Mouse (Mus musculus): ENCODE data around the gene Hacd4. TPM values are rescaled to one million over a fixed set of nuclear protein-coding genes. Genes with fewer than 3 reads are reported as not detected.

Gene Hacd4
- polyA plus RNA-seq, 1 experiment = 1.7 TPM

DNA sequence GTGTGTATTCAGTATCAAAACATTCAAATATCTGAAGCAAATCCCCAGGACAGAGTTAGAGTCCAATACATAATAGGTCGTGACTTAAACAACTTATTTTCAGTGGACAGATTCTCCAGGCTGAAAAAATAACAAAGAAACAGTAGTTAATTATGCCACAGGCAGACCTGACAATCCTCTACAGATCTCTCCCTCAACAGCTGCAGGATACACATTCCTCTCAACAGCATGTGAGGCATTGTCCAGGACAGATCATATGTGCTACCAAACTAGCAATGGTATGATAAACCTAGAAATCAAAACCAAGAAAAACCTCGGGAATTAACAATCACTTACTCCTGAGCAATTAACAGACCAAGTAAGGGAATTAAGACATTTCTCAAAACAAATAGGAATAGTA is 22.6 kb upstream of the Hacd4 start:
- H3K79me3 ChIP-seq (ENCODE audit: low read depth) = no peaks in the 10 kb centered on the region
- no peak overlapping the region for H3ac ChIP-seq (ENCODE audit: control insufficient read depth, insufficient read length, low read depth)
- H3K27me3 ChIP-seq (ENCODE audit: control insufficient read depth, insufficient read depth, insufficient read length) = no peaks in the 10 kb centered on the region
- H3K4me3 ChIP-seq (ENCODE audit: insufficient read depth, poor library complexity, severe bottlenecking) = no peak overlapping the region
- no peaks in the 10 kb centered on the region for H3K79me2 ChIP-seq (ENCODE audit: control insufficient read depth, insufficient read depth)
- TF ChIP-seq MYOD1 (IDR thresholded peaks at IDR 0.05; ENCODE audit: control insufficient read depth, insufficient read length, low read depth) (peak; percentile 9), CTCF (IDR thresholded peaks at IDR 0.05; ENCODE audit: control insufficient read depth, insufficient read depth, insufficient read length) (no peak)
- no peaks in the 10 kb centered on the region for H3K36me3 ChIP-seq (ENCODE audit: control insufficient read depth, insufficient read depth)

DNA sequence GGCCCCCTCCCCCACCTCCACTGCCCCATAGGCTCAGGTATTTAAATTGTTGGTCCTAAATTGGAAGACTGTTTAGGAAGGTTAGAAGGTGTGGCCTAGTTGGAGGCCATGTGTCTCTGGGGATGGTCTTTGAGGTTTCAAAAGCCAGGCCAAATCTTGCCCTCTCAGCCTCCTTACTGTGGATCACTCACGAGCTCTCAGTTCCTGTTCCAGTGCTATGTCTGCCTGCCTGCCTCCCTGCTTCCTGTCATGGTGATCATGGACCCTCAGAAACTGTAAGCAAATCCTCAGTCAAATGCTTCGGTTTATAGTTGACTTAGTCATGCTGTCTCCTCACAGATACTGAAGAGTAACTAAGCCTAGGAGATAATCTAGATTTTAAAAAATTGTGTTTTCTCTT is 19.9 kb upstream of the Hacd4 start:
- no peaks in the 10 kb centered on the region for H3K36me3 ChIP-seq (ENCODE audit: control insufficient read depth, insufficient read depth)
- no peaks in the 10 kb centered on the region for H3K79me3 ChIP-seq (ENCODE audit: low read depth)
- no peaks in the 10 kb centered on the region for H3K79me2 ChIP-seq (ENCODE audit: control insufficient read depth, insufficient read depth)
- no peak overlapping the region for H3K4me3 ChIP-seq (ENCODE audit: insufficient read depth, poor library complexity, severe bottlenecking)
- no peak overlapping the region for H3ac ChIP-seq (ENCODE audit: control insufficient read depth, insufficient read length, low read depth)
- no peak for TF ChIP-seq FOSL1 (IDR thresholded peaks at IDR 0.05; ENCODE audit: insufficient read depth, low read length, poor library complexity, severe bottlenecking)
- no peak for TF ChIP-seq MYOG (IDR thresholded peaks at IDR 0.05; ENCODE audit: control insufficient read depth, extremely low read depth, insufficient read length)
- no peak for TF ChIP-seq MAX (IDR thresholded peaks at IDR 0.05)
- TF ChIP-seq MYOD1 (IDR thresholded peaks at IDR 0.05; ENCODE audit: control insufficient read depth, insufficient read length, low read depth) = no peak
- no peak for TF ChIP-seq CEBPB (IDR thresholded peaks at IDR 0.05; ENCODE audit: low read depth)
- no peak for TF ChIP-seq USF1 (IDR thresholded peaks at IDR 0.05; ENCODE audit: low read depth)
- no peak for TF ChIP-seq CTCF (IDR thresholded peaks at IDR 0.05; ENCODE audit: control insufficient read depth, insufficient read depth, insufficient read length)
- H3K27me3 ChIP-seq (ENCODE audit: control insufficient read depth, insufficient read depth, insufficient read length) = no peaks in the 10 kb centered on the region

DNA sequence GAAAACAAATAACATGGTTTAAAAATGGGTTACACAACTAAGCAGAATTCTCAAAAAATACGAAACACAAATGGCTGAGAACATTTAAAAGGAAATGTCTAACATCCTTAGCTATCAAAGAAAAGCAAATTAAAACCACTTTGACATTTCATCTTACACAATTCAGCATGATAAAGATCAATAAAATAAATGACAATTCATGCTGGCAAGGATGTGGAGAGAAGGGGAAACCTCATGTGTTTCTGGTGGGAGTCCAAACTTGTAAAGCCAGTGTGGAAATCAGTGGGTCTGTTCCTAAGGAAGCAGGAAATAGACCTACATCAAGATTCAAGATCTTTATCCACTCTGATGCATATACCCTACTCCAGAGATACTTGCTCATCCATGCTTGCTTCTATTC is 19.4 kb upstream of the Hacd4 start:
- Histone ChIP-seq H3ac (ENCODE audit: control insufficient read depth, insufficient read length, low read depth) (no peak overlapping the region), H3K36me3 (ENCODE audit: control insufficient read depth, insufficient read depth) (no peaks in the 10 kb centered on the region), H3K4me3 (ENCODE audit: insufficient read depth, poor library complexity, severe bottlenecking) (no peak overlapping the region), H3K79me3 (ENCODE audit: low read depth) (no peaks in the 10 kb centered on the region), H3K79me2 (ENCODE audit: control insufficient read depth, insufficient read depth) (no peaks in the 10 kb centered on the region), H3K27me3 (ENCODE audit: control insufficient read depth, insufficient read depth, insufficient read length) (no peaks in the 10 kb centered on the region)
- TF ChIP-seq MAX (IDR thresholded peaks at IDR 0.05) = no peak
- TF ChIP-seq CTCF (IDR thresholded peaks at IDR 0.05; ENCODE audit: control insufficient read depth, insufficient read depth, insufficient read length) = no peak
- no peak for TF ChIP-seq CEBPB (IDR thresholded peaks at IDR 0.05; ENCODE audit: low read depth)
- TF ChIP-seq USF1 (IDR thresholded peaks at IDR 0.05; ENCODE audit: low read depth) = no peak
- no peak for TF ChIP-seq MYOG (IDR thresholded peaks at IDR 0.05; ENCODE audit: control insufficient read depth, extremely low read depth, insufficient read length)
- TF ChIP-seq FOSL1 (IDR thresholded peaks at IDR 0.05; ENCODE audit: insufficient read depth, low read length, poor library complexity, severe bottlenecking) = no peak
- no peak for TF ChIP-seq MYOD1 (IDR thresholded peaks at IDR 0.05; ENCODE audit: control insufficient read depth, insufficient read length, low read depth)

DNA sequence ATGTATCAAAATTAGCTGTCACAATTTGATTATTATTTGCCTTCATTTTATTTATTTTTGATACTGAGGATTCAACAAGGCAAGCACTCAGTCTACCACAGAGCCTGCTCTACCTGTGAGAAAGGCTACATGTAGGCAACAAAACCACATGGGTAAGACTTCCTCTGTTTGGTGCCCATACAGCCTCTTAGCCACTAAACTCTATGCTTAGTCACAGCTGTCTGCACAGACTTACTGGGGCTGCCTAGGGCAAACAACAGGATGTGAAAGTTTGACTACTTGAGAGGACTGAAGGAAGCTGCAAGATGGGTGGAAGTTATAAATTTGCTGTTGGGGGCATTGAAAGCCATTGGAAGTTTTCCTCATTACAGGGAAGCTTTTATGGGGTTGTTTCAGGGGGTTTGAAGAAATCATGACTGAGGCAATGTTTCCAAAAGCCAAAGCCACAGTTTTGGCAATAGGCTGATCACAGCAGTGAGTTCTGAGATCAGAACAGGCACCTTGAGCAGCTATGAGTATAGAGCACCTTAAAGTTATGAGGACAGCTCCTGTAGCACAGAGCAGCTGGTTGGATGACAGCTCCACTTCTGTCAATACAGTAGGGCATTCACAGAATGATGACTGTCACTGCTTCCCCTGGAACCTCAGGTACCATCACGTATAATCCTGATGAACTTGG is 11.5 kb upstream of the Hacd4 start:
- no peaks in the 10 kb centered on the region for H3K79me2 ChIP-seq (ENCODE audit: control insufficient read depth, insufficient read depth)
- H3ac ChIP-seq (ENCODE audit: control insufficient read depth, insufficient read length, low read depth) = no peak overlapping the region
- no peaks in the 10 kb centered on the region for H3K27me3 ChIP-seq (ENCODE audit: control insufficient read depth, insufficient read depth, insufficient read length)
- no peaks in the 10 kb centered on the region for H3K79me3 ChIP-seq (ENCODE audit: low read depth)
- TF ChIP-seq USF1 (IDR thresholded peaks at IDR 0.05; ENCODE audit: low read depth) (no peak), MYOD1 (IDR thresholded peaks at IDR 0.05; ENCODE audit: control insufficient read depth, insufficient read length, low read depth) (no peak), FOSL1 (IDR thresholded peaks at IDR 0.05; ENCODE audit: insufficient read depth, low read length, poor library complexity, severe bottlenecking) (no peak), CEBPB (IDR thresholded peaks at IDR 0.05; ENCODE audit: low read depth) (no peak), CTCF (IDR thresholded peaks at IDR 0.05; ENCODE audit: control insufficient read depth, insufficient read depth, insufficient read length) (no peak), MYOG (IDR thresholded peaks at IDR 0.05; ENCODE audit: control insufficient read depth, extremely low read depth, insufficient read length) (no peak), MAX (IDR thresholded peaks at IDR 0.05) (no peak)
- no peak overlapping the region for H3K4me3 ChIP-seq (ENCODE audit: insufficient read depth, poor library complexity, severe bottlenecking)
- H3K36me3 ChIP-seq (ENCODE audit: control insufficient read depth, insufficient read depth) = no peaks in the 10 kb centered on the region

DNA sequence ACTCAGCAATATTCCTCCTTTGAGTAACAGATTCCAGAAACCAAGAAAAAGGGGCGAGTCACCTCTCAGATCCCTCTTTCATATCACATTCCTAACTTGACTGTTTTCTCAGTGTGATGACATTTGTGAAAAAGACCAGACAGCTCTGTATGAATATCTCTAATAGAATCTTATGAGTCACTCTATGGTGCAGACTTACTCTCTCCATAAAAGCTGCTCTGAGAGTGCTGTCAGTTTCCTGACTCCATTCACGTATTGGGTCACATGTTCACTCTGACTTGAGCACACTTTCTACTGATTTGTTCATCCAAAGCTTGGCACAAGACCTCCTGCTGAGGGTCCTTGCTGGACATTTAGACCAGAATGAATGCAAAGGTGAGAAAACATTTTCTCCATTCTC is 10.2 kb upstream of the Hacd4 start:
- TF ChIP-seq USF1 (IDR thresholded peaks at IDR 0.05; ENCODE audit: low read depth) (peak; percentile 87), CTCF (IDR thresholded peaks at IDR 0.05; ENCODE audit: control insufficient read depth, insufficient read depth, insufficient read length) (no peak)
- H3K79me2 ChIP-seq (ENCODE audit: control insufficient read depth, insufficient read depth) = no peaks in the 10 kb centered on the region
- no peaks in the 10 kb centered on the region for H3K36me3 ChIP-seq (ENCODE audit: control insufficient read depth, insufficient read depth)
- H3K79me3 ChIP-seq (ENCODE audit: low read depth) = no peaks in the 10 kb centered on the region
- H3K27me3 ChIP-seq (ENCODE audit: control insufficient read depth, insufficient read depth, insufficient read length) = no peaks in the 10 kb centered on the region
- no peak overlapping the region for H3ac ChIP-seq (ENCODE audit: control insufficient read depth, insufficient read length, low read depth)
- no peak overlapping the region for H3K4me3 ChIP-seq (ENCODE audit: insufficient read depth, poor library complexity, severe bottlenecking)

DNA sequence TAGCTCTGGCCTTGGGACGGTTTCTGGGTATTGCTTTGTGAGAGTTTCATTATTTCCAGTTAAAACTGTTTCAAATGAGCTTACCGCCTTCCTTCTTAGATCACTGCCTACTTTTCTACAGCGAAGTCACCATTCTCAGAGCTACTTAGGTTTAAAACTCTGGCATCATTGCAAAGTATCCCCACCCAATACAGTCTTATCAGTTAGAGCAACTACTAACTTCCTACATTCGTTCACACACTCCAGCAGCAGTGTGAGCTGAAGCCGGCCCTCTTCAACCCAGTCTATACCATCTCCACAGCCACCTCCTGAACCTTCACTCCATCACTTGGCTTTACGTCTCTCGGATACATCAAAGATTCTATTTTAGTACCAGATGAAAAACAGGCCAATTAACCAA is 2.1 kb upstream of the Hacd4 start:
- TF ChIP-seq FOSL1 (IDR thresholded peaks at IDR 0.05; ENCODE audit: insufficient read depth, low read length, poor library complexity, severe bottlenecking) = no peak
- Histone ChIP-seq H3K79me2 (ENCODE audit: control insufficient read depth, insufficient read depth) (no peaks in the 10 kb centered on the region), H3K4me3 (ENCODE audit: insufficient read depth, poor library complexity, severe bottlenecking) (no peak overlapping the region), H3K27me3 (ENCODE audit: control insufficient read depth, insufficient read depth, insufficient read length) (no peaks in the 10 kb centered on the region), H3K36me3 (ENCODE audit: control insufficient read depth, insufficient read depth) (no peaks in the 10 kb centered on the region), H3K79me3 (ENCODE audit: low read depth) (no peaks in the 10 kb centered on the region), H3ac (ENCODE audit: control insufficient read depth, insufficient read length, low read depth) (no peak overlapping the region)

Measured in C2C12 (cell line).